9 mouse cellular contexts compared by ENCODE assay signal in the genomic region with DNA sequence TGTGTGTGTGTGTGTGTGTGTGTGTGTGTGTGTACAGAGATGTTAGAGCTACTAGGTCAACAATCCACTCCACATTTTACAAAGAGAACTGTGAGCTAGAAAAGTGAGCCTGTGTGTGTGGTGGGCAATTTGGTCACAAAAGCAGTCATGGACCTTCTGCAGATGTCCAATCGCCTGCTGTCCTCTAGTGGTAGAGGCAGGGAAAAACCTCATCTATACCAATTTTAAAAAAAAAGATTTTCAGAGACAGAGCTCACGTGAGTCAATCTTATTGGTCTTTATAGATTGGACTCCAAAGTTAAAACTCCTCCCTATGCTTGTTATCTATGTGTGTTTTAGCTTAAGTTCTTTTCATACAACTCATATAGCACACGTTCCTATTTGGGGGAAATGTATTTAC.
DNase-seq lines count a peak whose midpoint lies in the region; ATAC-seq and TF ChIP-seq lines count a peak whose summit lies in the region.
"Had no signal": no experiment of that assay in that cellular context is flagged by ENCODE, and none has a peak within 500 bp of the region (broad histone marks: within the 10 kb centered on the region; RNA-seq: fewer than 3 reads in every experiment).

No protein-coding gene starts in this region.

- peak; percentile 89 for ATAC-seq in forebrain, embryonic 13.5 days
- ATAC-seq in intestine, postnatal 0 days = no peak

- no peaks in the 10 kb centered on the region for H3K9me3 ChIP-seq in heart, embryonic 10.5 days
- H3K9me3 ChIP-seq in forebrain, embryonic 13.5 days (replicated peaks) = no peaks in the 10 kb centered on the region
- no peaks in the 10 kb centered on the region for H3K9me3 ChIP-seq in intestine, postnatal 0 days (ENCODE audit: control insufficient read depth)
- H3K9me3 ChIP-seq: megakaryocyte, embryonic 14.5 days had no signal

- no peaks in the 10 kb centered on the region for H3K36me3 ChIP-seq in heart, embryonic 10.5 days
- H3K36me3 ChIP-seq in forebrain, embryonic 13.5 days (ENCODE audit: poor library complexity, severe bottlenecking) = no peaks in the 10 kb centered on the region
- H3K36me3 ChIP-seq in intestine, postnatal 0 days (ENCODE audit: control insufficient read depth, insufficient read depth) = no peaks in the 10 kb centered on the region
- no peaks in the 10 kb centered on the region for H3K36me3 ChIP-seq in splenic B cell, adult 2 months (ENCODE audit: control insufficient read depth, insufficient read depth, low read length, poor library complexity, severe bottlenecking)

- no peak overlapping the region for H3K4me2 ChIP-seq in forebrain, embryonic 13.5 days
- H3K4me2 ChIP-seq in intestine, postnatal 0 days (replicated peaks; ENCODE audit: low read depth) = no peak overlapping the region

- no peak overlapping the region for H3K27ac ChIP-seq in heart, embryonic 10.5 days
- no peak overlapping the region for H3K27ac ChIP-seq in bone marrow, adult 2 months (ENCODE audit: control insufficient read depth, insufficient read depth, low read depth, low read length, poor library complexity)
- no peak overlapping the region for H3K27ac ChIP-seq in forebrain, embryonic 13.5 days
- no peak overlapping the region for H3K27ac ChIP-seq in intestine, postnatal 0 days (ENCODE audit: low read depth, low read length)

- WGBS in heart, embryonic 10.5 days = 11% methylated on average over 3 of the region's 3 CpGs
- WGBS in bone marrow, adult 2 months = 10% methylated on average over 3 of the region's 3 CpGs
- 10% methylated on average over 3 of the region's 3 CpGs for WGBS in forebrain, embryonic 13.5 days
- WGBS in intestine, postnatal 0 days = 5% methylated on average over 3 of the region's 3 CpGs

- no peak for TF ChIP-seq POLR2A in bone marrow, adult 2 months (IDR thresholded peaks at IDR 0.05; ENCODE audit: borderline replicate concordance, control insufficient read depth, low read depth, low read length)

- no peak overlapping the region for H3K4me3 ChIP-seq in heart, embryonic 10.5 days
- no peak overlapping the region for H3K4me3 ChIP-seq in bone marrow, adult 2 months (replicated peaks; ENCODE audit: control insufficient read depth, low read depth, low read length)
- H3K4me3 ChIP-seq in forebrain, embryonic 13.5 days = no peak overlapping the region
- no peak overlapping the region for H3K4me3 ChIP-seq in intestine, postnatal 0 days (ENCODE audit: low read depth, low read length)
- H3K4me3 ChIP-seq: megakaryocyte, embryonic 14.5 days had no signal

- H3K4me1 ChIP-seq in heart, embryonic 10.5 days = no peaks in the 10 kb centered on the region
- H3K4me1 ChIP-seq in bone marrow, adult 2 months (ENCODE audit: control insufficient read depth, insufficient read depth, low read length) = no peaks in the 10 kb centered on the region
- H3K4me1 ChIP-seq in forebrain, embryonic 13.5 days = no peaks in the 10 kb centered on the region
- H3K4me1 ChIP-seq in intestine, postnatal 0 days (replicated peaks; ENCODE audit: control insufficient read depth, insufficient read depth, low read length) = no peaks in the 10 kb centered on the region
- H3K4me1 ChIP-seq: megakaryocyte, embryonic 14.5 days had no signal

- H3K27me3 ChIP-seq in heart, embryonic 10.5 days (ENCODE audit: insufficient read depth, poor library complexity, severe bottlenecking) = no peaks in the 10 kb centered on the region
- H3K27me3 ChIP-seq in forebrain, embryonic 13.5 days = no peaks in the 10 kb centered on the region
- H3K27me3 ChIP-seq in intestine, postnatal 0 days (replicated peaks; ENCODE audit: control insufficient read depth, insufficient read depth, low read length) = no peaks in the 10 kb centered on the region; the same call in 1 of the 2 replicates
- no peaks in the 10 kb centered on the region for H3K27me3 ChIP-seq in splenic B cell, adult 2 months (ENCODE audit: control insufficient read depth, insufficient read depth, low read length, poor library complexity, severe bottlenecking)
- H3K27me3 ChIP-seq: megakaryocyte, embryonic 14.5 days had no signal

- DNase-seq in heart, adult 11 months = peak; percentile 63
- no peak for DNase-seq in heart, embryonic 10.5 days (ENCODE audit: low spot score)
- peak; percentile 51 to 59 for DNase-seq in B cell, adult 2 months
- DNase-seq in lung, postnatal 36 days = peak; percentile 58
- DNase-seq in splenic B cell, adult 2 months (ENCODE audit: low read depth, low spot score) = peak; percentile 80

- peak; percentile 50 for TF ChIP-seq CTCF in bone marrow, adult 2 months (IDR thresholded peaks at IDR 0.05; ENCODE audit: control insufficient read depth, insufficient read depth, low read length)
- peak; percentile 89 for TF ChIP-seq CTCF in intestine, postnatal 0 days (IDR thresholded peaks at IDR 0.05; ENCODE audit: low read depth)

- no peak overlapping the region for H3K9ac ChIP-seq in forebrain, embryonic 13.5 days
- no peak overlapping the region for H3K9ac ChIP-seq in intestine, postnatal 0 days (ENCODE audit: low read depth, low read length)
